Mouse (Mus musculus): ENCODE measurements at regions not wholly inside any gene's neighbourhood (a gene's known extent, or its start where the extent isn't known, plus 50 kb on each side); places are given as distances from the start of the nearest gene placed in this dataset.

- Histone ChIP-seq H3K27me3 (ENCODE audit: control insufficient read depth, insufficient read depth, low read length, poor library complexity, severe bottlenecking) (no peaks in the 10 kb centered on the region), H3K4me3 (ENCODE audit: low read depth, low read length) (no peak overlapping the region), H3K27ac (ENCODE audit: insufficient read depth, low read length) (no peak overlapping the region), H3K9me3 (replicated peaks; ENCODE audit: control insufficient read depth, insufficient read depth, low read length, poor library complexity, severe bottlenecking) (no peaks in the 10 kb centered on the region), H3K4me1 (ENCODE audit: control insufficient read depth, insufficient read depth, low read length) (no peaks in the 10 kb centered on the region), H3K9ac (ENCODE audit: low read depth, poor library complexity, severe bottlenecking) (no peak overlapping the region), H3K36me3 (ENCODE audit: control insufficient read depth, insufficient read depth, low read length, poor library complexity, severe bottlenecking) (no peaks in the 10 kb centered on the region)
- TF ChIP-seq POLR2A (IDR thresholded peaks at IDR 0.05; ENCODE audit: insufficient read depth, low read length) (no peak), CTCF (IDR thresholded peaks at IDR 0.05; ENCODE audit: low read depth, low read length) (no peak), EP300 (IDR thresholded peaks at IDR 0.05; ENCODE audit: insufficient read depth, low read depth, low read length) (no peak)
Observed at GRCm38 (mm10) chr14:24807061-24807460, 320.1 kb downstream of the Rps24 start.

DNA sequence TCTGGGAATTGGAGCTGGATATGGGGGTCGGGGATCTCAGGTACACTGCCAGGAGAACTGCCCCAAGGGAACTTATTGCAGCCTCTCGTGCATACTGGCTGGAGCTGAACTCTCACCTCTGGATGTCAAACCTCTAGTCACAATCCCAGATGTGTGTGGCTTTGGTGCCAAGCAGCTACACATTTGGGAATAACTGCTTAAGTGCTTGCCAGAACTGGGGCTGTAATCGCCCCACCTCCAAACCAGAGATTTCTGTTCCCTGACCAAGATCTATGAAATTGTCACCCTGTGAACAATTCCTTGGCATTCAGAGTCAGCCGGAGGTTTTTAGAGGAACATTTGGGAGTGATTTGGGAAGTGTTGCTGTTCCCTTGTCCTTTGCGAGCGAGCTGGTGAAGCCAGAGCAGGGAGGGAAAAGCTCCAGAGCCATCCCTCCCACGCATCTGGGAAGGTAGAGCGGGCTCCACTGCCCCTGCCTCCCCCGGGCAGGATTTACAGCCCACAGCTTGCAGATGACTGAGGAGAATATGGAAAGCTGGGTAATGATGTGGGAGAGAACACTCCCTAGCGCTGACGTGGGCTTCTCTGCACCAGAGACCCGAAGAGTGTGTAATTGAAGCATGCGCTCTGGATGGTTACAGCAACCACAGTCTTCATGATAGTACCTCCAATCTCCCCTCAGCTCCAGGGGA is 336.1 kb downstream of the Rps24 start:
- TF ChIP-seq POLR2A (IDR thresholded peaks at IDR 0.05; ENCODE audit: insufficient read depth, low read length) (no peak), EP300 (IDR thresholded peaks at IDR 0.05; ENCODE audit: insufficient read depth, low read depth, low read length) (no peak), CTCF (IDR thresholded peaks at IDR 0.05; ENCODE audit: low read depth, low read length) (no peak)
- Histone ChIP-seq H3K4me3 (ENCODE audit: low read depth, low read length) (no peak overlapping the region), H3K27ac (ENCODE audit: insufficient read depth, low read length) (no peak overlapping the region), H3K36me3 (ENCODE audit: control insufficient read depth, insufficient read depth, low read length, poor library complexity, severe bottlenecking) (no peaks in the 10 kb centered on the region), H3K27me3 (ENCODE audit: control insufficient read depth, insufficient read depth, low read length, poor library complexity, severe bottlenecking) (no peaks in the 10 kb centered on the region), H3K9me3 (replicated peaks; ENCODE audit: control insufficient read depth, insufficient read depth, low read length, poor library complexity, severe bottlenecking) (no peaks in the 10 kb centered on the region), H3K4me1 (ENCODE audit: control insufficient read depth, insufficient read depth, low read length) (no peaks in the 10 kb centered on the region), H3K9ac (ENCODE audit: low read depth, poor library complexity, severe bottlenecking) (no peak overlapping the region)

- Histone ChIP-seq H3K27ac (ENCODE audit: insufficient read depth, low read length) (no peak overlapping the region), H3K36me3 (ENCODE audit: control insufficient read depth, insufficient read depth, low read length, poor library complexity, severe bottlenecking) (no peaks in the 10 kb centered on the region), H3K27me3 (ENCODE audit: control insufficient read depth, insufficient read depth, low read length, poor library complexity, severe bottlenecking) (no peaks in the 10 kb centered on the region), H3K9me3 (replicated peaks; ENCODE audit: control insufficient read depth, insufficient read depth, low read length, poor library complexity, severe bottlenecking) (no peaks in the 10 kb centered on the region), H3K4me3 (ENCODE audit: low read depth, low read length) (no peak overlapping the region), H3K9ac (ENCODE audit: low read depth, poor library complexity, severe bottlenecking) (no peak overlapping the region), H3K4me1 (ENCODE audit: control insufficient read depth, insufficient read depth, low read length) (no peaks in the 10 kb centered on the region)
- TF ChIP-seq EP300 (IDR thresholded peaks at IDR 0.05; ENCODE audit: insufficient read depth, low read depth, low read length) (no peak), CTCF (IDR thresholded peaks at IDR 0.05; ENCODE audit: low read depth, low read length) (no peak), POLR2A (IDR thresholded peaks at IDR 0.05; ENCODE audit: insufficient read depth, low read length) (no peak)
Observed at GRCm38 (mm10) chr14:24824351-24824750, 337.4 kb downstream of the Rps24 start.

- no peak overlapping the region for H3K4me3 ChIP-seq (ENCODE audit: low read depth, low read length)
- H3K4me1 ChIP-seq (ENCODE audit: control insufficient read depth, insufficient read depth, low read length): no peaks in the 10 kb centered on the region
- TF ChIP-seq CTCF (IDR thresholded peaks at IDR 0.05; ENCODE audit: low read depth, low read length) (no peak), POLR2A (IDR thresholded peaks at IDR 0.05; ENCODE audit: insufficient read depth, low read length) (no peak), EP300 (IDR thresholded peaks at IDR 0.05; ENCODE audit: insufficient read depth, low read depth, low read length) (no peak)
- H3K27ac ChIP-seq (ENCODE audit: insufficient read depth, low read length): no peak overlapping the region
- H3K27me3 ChIP-seq (ENCODE audit: control insufficient read depth, insufficient read depth, low read length, poor library complexity, severe bottlenecking): no peaks in the 10 kb centered on the region
- no peaks in the 10 kb centered on the region for H3K36me3 ChIP-seq (ENCODE audit: control insufficient read depth, insufficient read depth, low read length, poor library complexity, severe bottlenecking)
- no peak overlapping the region for H3K9ac ChIP-seq (ENCODE audit: low read depth, poor library complexity, severe bottlenecking)
- no peaks in the 10 kb centered on the region for H3K9me3 ChIP-seq (replicated peaks; ENCODE audit: control insufficient read depth, insufficient read depth, low read length, poor library complexity, severe bottlenecking)
Observed at GRCm38 (mm10) chr14:24825722-24826386, 338.9 kb downstream of the Rps24 start.

- no peak overlapping the region for H3K9ac ChIP-seq (ENCODE audit: low read depth, poor library complexity, severe bottlenecking)
- H3K27ac ChIP-seq (ENCODE audit: insufficient read depth, low read length): no peak overlapping the region
- H3K4me3 ChIP-seq (ENCODE audit: low read depth, low read length): no peak overlapping the region
- no peak for TF ChIP-seq EP300 (IDR thresholded peaks at IDR 0.05; ENCODE audit: insufficient read depth, low read depth, low read length)
- no peak for TF ChIP-seq CTCF (IDR thresholded peaks at IDR 0.05; ENCODE audit: low read depth, low read length)
- TF ChIP-seq POLR2A (IDR thresholded peaks at IDR 0.05; ENCODE audit: insufficient read depth, low read length): no peak
- no peaks in the 10 kb centered on the region for H3K36me3 ChIP-seq (ENCODE audit: control insufficient read depth, insufficient read depth, low read length, poor library complexity, severe bottlenecking)
- no peaks in the 10 kb centered on the region for H3K4me1 ChIP-seq (ENCODE audit: control insufficient read depth, insufficient read depth, low read length)
- H3K27me3 ChIP-seq (ENCODE audit: control insufficient read depth, insufficient read depth, low read length, poor library complexity, severe bottlenecking): no peaks in the 10 kb centered on the region
- no peaks in the 10 kb centered on the region for H3K9me3 ChIP-seq (replicated peaks; ENCODE audit: control insufficient read depth, insufficient read depth, low read length, poor library complexity, severe bottlenecking)
Observed at GRCm38 (mm10) chr14:24826471-24827337, 339.8 kb downstream of the Rps24 start.
